Mouse (Mus musculus) bone marrow macrophage, adult 2 months (primary cell): Measurements from ENCODE around the gene Ftl1.

ENCODE experiments used
- CTCF ChIP-seq: IDR thresholded peaks from 2 replicates; pipeline ENCODE4 v1.5.1; 2012; ENCODE audit warnings: low read depth, mild to moderate bottlenecking, low read length, moderate library complexity
- POLR2A ChIP-seq: IDR thresholded peaks from 2 replicates; pipeline ENCODE4 v1.6.1; 2012; ENCODE audit warnings: mild to moderate bottlenecking, low read depth, low read length, borderline replicate concordance

DNA sequence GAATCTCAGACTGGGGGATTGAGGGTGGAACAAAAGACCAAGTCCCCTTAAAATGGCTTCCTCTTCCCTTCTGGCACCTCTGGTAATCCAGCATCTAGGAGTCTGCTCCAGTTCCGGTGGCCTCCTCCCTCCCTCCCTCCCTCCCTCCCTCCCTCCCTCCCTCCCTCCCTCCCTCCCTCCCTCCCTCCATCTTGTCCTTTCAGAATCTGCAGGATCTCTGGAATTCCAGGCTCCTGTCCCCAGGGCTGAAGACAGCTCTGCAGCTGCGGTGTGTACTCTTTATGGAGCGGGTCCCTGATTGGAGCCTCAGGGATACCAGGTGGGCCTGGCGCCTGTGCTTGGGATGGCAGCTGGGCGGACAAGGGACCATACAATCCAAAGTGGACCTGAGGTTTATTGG lies 1.6 kb upstream of the Ftl1 start:
- TF ChIP-seq CTCF (no peak), POLR2A (no peak)
